Mouse (Mus musculus) kidney, adult 9 months (tissue): ENCODE results near the gene Olfr1373.
A peak's percentile ranks its signal among the peaks of the same experiment; 100 is the strongest.
"Not testable (repeated sequence)": the region's sequence is repeated elsewhere in the genome, so short reads cannot be mapped to it uniquely, and the experiment has no call there.

ENCODE experiments used
- DNase-seq: peaks from one replicate; pipeline ENCODE4 v3.0.0; 2022

Gene Olfr1373

GRCm38 (mm10) chr11:52145428-52145827, at the start of gene Olfr1373:
TSS of gene Olfr1373 (minus strand) at chr11:52145528.
- not testable (repeated sequence) for DNase-seq

DNA sequence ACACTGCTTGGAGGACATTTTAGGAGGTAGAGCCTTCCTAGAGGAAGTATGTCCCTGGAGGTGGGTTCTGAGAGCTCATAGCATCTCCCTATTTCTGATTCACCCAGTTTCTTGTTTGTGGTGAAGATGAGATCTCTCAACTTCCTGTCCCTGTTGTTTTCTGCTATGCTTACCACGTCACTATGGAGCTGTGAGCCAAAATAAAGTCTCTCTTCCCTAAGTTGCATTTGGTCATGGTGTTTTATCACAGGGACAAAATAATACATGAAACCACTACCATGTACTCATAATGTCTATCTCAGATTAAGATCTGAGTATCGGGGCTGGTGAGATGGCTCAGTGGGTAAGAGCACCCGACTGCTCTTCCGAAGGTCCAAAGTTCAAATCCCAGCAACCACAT, 35.3 kb upstream of the Olfr1373 start:
- not testable (repeated sequence) for DNase-seq

- peak; percentile 7 for DNase-seq
Measured at GRCm38 (mm10) chr11:52179897-52180296, 34.6 kb upstream of the Olfr1373 start.

DNA sequence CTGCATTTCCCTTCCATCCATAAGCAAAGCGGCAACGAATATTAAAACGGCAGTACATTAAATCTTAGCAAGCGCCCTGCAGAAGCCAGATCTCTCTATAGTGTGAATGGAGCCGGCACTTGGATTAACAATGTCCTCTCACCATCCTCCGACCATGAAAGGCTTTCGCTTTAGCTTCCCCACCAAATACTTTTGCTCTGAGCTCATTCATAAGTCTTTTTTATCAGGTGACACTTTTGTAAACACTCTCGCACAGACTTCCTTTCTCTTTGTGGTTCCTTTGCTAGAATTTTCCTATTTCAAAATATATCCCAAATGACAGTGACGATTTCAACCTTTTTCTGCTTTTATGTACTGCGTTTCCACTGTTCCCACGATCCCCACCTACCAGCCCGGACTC, 23.1 kb upstream of the Olfr1373 start:
- DNase-seq, result no peak

- DNase-seq, result peak; percentile 22
Measured at GRCm38 (mm10) chr11:52167901-52168302, 22.6 kb upstream of the Olfr1373 start.

DNA sequence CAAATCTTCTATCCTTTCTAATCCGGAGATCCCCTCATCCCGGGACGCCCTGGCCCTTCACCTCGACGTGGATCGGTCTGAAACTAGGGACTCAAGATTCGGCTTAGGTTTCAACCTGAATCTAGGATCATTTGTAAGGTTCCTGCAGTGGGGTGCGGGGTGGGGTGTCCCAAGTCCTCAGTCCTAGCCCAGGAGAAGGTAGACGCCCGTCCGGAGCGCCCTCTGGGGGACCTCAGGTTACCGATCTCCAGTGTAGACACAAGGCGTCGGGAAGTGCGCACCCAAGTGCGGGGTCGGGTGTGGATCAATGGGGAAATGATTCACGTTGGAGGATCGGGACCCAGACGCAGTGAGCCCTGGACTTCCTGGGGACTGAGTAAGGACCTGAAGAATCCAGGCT, 21.8 kb upstream of the Olfr1373 start:
- DNase-seq, result peak; percentile 41

DNA sequence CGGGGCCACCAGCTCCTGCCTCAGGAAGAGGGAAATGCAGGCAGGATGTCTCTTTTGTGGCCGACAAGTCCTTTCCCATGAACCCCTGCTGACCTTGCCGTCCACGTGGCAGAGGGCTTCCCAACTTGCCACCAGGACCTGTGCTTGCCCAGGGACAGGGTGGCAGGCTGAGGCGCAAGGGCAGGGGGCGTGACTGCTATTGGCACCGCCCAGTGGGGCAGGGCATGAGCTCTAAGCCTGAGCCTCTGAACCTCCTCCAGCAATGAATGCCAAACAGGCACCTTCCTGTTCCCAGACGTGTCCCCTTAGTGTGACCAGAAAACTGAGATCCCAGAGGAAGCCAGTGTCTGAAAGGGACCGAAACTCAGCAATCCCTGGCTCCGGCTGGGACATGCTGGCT, 18.6 kb upstream of the Olfr1373 start:
- DNase-seq, result peak; percentile 74

DNA sequence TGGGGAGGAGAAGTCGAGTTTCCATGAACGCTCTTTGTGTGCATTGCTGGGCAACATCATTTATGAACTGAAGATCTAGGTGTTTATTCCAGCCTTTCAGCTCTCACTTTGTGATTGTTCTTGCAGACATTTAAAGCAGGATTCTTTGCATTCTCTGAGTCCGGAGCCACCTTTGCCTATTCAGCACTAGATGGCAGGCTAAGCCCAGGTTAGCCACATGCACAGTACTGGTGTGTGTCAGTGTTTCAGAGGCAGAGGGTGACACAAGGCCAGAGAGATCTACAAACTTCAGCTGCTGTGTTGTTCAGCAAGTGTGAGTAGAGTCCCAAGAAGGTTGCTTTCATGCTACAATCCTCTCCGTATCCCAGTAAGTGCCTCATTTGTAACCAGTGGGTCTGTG, 1.7 kb downstream of the Olfr1373 start:
- DNase-seq, result peak; percentile 70

- DNase-seq, result no peak
Measured at GRCm38 (mm10) chr11:52130451-52131068, 14.8 kb downstream of the Olfr1373 start.

- no peak for DNase-seq
Measured at GRCm38 (mm10) chr11:52129621-52130450, 15.5 kb downstream of the Olfr1373 start.

- no peak for DNase-seq
Measured at GRCm38 (mm10) chr11:52129171-52129570, 16.2 kb downstream of the Olfr1373 start.

- no peak for DNase-seq
Measured at GRCm38 (mm10) chr11:52128316-52129061, 16.8 kb downstream of the Olfr1373 start.

DNA sequence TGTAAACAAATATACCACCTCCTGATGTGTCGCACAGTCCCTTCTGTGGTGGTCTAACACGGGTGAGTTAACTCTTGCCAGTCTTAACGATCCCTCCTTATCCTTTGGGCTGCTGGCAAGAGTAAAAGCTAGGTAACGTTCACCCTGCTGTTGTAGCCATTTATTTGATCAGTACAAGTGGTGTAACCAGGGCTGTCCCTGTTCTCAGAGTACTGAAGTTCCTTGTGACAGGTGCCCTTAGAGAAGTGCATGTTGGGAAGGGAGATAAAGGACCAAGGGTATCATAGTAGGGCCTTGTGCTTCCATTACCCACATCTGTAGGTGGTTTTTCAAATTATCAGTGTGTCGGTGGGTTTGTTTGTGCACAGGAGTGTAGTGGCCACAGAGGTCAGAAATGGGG, 17.6 kb downstream of the Olfr1373 start:
- no peak for DNase-seq

GRCm38 (mm10) chr11:52127169-52127568, 18.2 kb downstream of the Olfr1373 start:
- DNase-seq, result no peak

DNA sequence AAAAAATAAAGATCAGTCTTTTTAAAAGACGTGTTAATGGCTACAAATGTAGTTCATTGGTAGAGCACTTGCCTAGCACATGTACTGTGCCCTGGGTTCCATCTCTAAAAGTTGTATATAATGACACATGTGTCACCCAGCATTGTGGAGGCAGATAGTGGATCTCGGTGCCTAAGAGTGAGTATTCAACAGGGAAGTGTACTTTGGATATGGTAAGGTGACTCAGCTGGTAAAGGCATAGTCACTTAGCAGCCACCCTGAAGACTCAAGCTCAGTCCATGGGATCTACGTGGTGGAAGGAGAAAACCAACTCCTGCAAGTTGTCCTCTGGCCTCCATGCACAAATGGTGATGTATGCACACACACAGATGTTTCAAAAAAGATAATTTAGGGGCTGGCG, 20.9 kb downstream of the Olfr1373 start:
- DNase-seq, result no peak

DNA sequence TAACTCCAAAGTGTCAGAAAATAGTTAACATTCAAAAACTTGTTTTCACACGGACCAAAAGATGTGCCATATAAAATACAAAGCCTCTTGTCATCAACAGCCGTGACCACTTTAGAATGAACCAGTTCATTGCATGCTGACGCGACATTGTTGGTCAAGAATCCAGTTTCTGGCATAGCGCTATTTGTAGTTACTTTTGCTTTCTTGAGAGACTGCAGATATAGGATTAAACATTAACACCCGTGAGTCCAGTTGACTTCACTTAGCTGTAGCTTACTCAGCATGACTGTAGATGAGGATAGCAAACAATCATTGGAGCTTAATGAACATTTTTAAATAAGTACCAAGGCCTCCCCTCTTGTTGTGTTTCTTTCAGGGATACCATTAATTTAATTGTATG, 23.3 kb downstream of the Olfr1373 start:
- peak; percentile 66 for DNase-seq

GRCm38 (mm10) chr11:52120415-52120814, 24.9 kb downstream of the Olfr1373 start:
- not testable (repeated sequence) for DNase-seq

- DNase-seq, result no peak
Measured at GRCm38 (mm10) chr11:52117156-52117555, 28.2 kb downstream of the Olfr1373 start.

DNA sequence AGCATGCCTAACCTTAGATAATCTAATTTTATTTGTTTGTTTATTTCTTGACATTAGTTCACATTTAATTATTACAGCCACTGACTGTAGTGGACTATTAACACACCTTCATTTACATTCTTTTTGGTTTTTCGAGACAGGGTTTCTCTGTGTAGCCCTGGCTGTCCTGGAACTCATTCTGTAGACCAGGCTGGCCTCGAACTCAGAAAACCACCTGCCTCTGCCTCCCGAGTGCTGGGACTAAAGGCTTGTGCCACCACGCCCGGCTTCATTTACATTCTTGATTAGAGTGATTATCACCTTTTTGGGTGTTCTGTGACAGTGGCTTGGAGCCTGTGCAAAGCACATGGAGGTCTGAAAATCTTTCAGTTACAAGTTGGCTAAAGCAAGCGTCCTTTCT, 29.2 kb downstream of the Olfr1373 start:
- not testable (repeated sequence) for DNase-seq

DNA sequence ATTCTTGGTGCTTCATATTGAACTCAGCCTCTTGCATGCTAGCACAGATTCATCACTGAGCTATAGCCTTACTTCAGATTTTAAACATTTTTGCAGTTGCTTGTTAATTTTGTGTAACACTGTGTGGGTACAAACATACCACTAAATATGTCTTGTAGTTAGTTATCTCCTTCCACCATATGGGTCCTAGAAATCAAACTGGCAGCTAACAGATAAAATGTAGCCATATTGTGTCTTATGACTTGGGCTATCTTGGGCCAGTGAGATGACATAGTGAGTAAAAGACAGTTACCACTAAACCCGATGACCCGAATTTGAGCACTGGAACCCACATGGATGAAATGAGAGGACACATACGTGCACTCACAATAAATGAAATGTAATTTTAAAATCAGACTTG, 29.8 kb downstream of the Olfr1373 start:
- no peak for DNase-seq

DNA sequence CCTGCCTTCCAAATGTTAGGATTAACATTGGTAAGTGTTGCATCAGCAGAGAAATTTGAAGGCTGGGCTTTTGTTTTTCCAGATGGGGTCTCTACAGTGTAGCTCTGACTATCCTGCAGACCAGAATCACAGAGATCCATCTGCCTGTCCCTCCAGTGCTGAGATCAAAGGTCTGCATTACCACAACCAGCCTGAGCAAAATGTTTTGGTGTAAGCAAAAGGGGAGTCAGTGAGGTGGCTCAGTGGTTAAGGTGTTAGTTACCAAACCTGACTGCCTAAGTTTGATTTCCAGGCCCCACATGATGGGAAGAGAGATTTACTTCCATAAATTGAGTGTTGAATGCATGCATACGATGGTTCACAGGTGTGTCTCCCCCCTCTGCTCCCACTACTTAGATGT, 35.9 kb downstream of the Olfr1373 start:
- DNase-seq, result no peak

DNA sequence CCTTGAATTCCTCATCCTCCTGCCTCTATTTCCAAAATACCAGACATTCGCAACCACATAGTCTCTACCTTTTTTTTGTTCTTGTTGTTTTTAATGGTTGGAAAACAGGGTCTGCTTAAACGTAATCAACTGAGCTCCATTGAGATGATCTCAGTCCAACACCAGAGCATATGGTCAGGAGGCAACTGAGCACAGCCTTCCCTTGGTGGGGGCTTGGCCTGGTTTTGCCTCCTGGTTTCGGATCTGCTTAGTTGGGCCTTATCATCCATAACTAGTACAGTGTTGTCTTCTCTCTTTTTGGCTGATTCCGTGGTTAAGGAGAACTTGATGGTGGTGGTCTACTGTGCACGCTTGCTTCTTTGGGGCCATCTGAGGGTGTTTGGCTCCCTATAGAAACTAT, 36.5 kb downstream of the Olfr1373 start:
- no peak for DNase-seq

DNA sequence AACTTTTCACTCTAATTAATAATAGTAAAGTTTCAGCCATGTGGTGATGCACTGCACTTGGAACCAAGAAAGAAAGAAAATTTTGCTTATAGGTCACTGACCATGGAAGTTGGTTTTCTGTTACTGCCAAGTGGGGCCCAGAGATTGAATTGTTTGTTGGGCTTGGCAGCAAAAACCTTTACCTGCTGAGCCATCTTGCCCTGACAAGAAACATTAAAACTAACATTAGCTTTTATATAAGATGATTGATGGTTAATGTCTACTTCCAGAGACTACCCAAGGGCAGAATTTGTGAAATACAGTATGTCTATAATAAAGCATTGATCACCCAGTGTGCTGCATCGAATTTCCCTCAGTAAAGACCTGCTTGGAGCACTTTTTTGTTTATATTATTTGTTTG, 38.9 kb downstream of the Olfr1373 start:
- no peak for DNase-seq

DNA sequence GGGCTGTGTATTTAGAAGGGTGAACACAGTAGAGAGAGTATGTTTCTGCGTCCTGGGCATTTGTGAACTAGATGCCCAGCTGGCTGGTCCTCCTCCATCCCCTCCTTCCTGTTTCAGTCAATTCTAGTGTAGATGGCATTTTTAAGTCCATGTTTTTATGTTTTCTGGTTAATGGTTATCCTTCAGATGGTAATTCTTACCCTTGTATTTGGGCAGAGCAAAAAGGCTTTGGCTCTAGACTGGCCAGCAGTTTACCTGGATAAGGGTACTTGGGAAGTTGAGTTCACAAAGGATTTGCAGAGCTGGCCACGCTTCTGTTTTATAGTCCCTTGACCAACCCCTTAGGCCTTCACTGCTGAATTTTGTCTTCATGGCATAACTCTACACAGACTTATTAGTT, 39.3 kb downstream of the Olfr1373 start:
- peak; percentile 51 for DNase-seq
